Mouse (Mus musculus): Measurements from ENCODE around the gene Kcnn3.

Gene Kcnn3

DNA sequence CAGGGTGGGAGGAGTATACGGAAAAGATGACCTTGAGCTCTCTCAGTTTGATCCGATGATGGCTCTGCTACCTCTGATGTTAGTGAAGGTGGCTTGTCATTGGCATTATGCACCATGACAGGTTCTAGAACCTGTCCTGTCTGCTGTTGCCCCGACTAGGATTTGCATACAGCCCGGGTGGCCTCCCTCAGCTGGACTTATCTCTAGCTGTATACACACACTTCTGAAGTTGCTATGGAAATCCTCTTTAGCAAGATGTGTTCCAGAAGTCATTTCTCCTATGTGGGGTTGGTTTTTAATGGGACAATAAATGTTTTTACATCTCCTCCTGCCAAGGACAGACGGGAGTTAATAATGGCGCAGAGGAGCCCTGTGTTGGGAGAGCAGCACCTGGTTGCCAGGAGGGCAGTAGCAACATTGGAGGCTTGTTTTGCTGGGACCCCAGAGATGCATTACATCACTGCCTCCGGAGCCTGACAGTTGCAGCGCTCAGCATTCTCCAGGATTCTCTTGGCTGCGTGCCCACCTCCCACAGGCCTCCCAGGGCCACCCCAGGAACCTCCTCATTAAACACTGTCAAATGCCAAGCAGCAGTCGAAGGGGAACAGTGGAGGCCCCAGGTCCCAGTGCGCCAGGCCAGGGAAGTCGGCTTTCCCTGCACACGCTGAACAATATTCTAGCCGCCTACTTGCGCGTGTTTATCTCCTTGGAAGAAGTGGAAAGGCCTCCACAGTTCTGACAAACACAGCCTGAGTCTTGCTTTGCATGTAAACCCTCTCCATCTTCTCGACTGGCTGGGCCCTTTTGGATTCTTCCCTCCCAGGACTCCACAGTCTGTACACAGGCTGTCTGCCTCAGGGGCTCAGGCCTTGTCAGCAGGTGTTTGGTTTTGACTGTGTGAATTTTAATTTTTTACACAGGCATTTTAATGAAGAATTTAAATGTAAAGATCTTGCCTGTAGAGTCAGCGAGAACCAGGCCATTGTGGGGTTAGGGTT is 93.9 kb downstream of the Kcnn3 start:
- DNase-seq (ENCODE audit: low spot score in 2 of 2) = peak; percentile 78 to 82

DNA sequence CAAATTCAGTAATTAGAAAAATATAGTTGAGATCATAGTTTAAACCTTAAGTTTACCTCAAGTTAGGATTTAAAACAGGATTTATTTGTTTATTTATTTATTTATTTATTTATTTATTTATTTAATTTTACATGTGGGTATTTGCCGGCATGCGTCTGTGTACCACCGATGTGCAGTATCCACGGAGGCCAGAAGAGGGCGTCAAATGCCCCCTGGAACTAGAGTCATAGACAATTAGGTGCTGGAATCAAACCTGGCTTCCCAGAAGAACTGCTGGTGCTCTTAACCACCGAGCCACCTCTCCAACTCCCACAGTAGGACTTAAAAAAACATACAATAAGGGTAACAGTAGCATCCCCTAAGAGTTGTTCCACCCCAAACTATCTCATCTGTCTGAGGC is 96.9 kb downstream of the Kcnn3 start:
- DNase-seq (ENCODE audit: low spot score in 2 of 2) = no peak

DNA sequence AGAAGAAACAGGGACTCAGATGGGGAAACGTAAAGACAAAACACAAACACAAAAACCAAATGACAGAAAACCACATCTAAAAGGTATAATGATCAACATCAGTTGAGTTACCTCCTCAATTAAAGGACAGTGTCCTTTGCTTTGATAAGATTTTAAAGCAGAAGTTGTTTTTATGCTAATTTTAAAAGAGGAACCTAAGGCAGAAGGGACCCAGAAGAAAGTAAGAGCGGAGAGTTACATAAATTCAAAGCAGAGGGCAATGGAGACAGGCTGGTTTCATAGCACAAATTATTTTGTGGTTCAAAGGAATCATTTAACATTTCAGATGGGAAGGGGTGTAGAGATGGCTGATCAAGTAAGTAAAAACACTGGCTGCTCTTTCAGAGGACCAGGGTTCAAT is 97.4 kb downstream of the Kcnn3 start:
- no peak for DNase-seq (ENCODE audit: low spot score in 2 of 2)

DNA sequence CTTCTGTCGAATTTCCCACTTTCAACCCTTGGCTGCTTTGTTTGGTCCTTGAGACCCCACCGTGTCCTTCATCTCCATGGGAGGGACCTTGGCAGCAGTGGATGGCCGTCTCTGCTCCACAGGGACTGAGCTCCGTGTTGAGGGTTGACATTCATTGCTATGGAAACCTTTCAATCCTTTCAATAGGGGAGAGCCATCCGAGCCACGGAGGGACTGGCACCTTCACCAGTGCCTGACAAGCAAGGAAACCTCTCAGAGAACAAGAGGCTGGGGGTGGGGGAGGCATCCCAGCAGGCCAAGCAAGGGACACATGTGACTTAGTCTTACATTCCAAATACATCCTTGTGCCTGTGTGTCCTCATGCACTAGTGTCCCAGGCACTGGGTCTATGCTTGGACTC is 102.9 kb downstream of the Kcnn3 start:
- DNase-seq (ENCODE audit: low spot score in 2 of 2) = no peak

DNA sequence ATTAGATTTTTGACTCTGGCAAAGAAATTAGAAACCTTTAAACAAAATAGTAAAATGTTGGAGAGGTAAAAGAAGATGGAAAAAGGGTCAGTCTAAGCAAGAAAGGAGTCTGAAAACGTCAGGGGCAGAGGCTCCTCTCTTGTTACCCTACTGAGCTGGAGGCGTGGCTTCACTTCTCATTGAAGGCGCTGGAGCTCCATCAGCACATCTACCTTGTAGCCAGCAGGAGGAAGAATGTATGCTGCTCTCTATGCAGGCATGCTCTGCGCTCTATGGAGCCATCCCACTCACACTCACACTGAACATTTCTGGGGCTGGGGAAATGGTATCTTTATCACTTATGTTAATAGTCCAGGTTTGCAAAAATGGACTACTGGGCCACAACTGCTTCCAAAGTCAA is 103.6 kb downstream of the Kcnn3 start:
- DNase-seq (ENCODE audit: low spot score in 2 of 2) = no peak

DNA sequence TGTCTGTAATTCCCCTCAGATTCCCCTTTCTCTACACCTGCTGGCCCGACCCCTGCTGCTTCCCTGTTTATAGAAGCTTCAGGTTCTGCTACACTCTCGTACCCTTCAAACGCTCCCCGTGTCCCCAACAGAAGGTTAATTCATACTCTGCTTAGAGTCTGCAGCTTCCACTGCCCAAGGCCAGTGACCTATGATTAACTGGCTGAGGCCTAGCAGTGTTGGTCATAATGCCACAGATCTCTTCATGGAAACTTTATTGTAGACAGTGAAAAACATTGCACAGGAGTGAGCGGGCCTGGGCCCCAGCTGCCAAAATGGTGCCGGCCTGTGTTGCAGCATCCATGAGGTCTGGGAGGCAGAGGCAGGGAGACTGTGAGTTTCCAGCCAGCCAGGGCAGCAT is 104.0 kb downstream of the Kcnn3 start:
- DNase-seq (ENCODE audit: low spot score in 2 of 2) = no peak

DNA sequence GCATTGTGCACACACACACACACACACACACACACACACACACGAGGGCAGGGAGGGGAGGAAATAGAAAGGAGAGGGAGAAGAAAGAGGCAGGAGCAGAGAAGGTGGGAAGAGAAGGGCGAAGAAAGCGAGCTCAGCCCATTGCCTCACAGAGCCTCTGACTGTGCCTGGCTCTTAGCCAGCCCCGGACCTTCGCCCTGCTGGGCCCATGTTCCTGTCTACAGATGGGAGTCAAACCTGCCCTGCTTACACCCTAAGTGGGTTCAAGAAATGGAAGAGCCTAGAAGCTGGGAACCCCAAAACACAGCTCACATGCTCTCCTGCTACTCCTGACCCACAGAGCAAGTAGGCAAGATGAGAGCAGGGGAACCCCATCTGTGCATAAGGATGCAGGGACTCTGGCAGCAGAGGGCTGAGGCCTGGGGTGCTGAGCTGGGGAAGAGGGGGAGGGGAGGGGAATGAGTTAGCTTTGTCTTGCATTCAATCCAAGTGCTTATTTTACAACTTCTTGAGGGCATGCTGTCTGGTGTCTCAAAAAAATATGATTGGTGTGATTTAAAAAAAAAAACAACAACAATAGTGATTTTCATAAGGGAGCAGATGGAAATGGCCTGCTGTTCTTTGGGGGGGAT is 105.0 kb downstream of the Kcnn3 start:
- DNase-seq (ENCODE audit: low spot score in 2 of 2) = no peak

DNA sequence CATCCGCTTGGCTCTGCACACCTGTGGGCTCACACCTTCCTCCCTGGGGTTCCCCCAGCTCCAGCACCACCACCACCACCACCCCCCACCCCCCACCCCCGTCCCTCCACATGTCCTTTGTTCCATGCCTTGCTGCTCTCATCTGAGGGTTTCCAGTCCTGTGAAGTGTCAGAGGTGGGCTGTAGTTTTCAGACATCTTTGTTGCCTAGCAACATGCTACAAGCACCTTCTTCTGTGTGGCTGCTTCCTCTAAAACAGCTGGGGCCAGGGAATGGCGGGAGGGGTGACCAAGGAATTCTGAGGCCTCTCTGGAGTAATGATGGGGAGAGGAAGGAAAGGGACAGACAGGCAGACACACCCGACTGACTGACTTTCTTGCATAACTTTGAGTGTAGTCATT is 106.6 kb downstream of the Kcnn3 start:
- DNase-seq (ENCODE audit: low spot score in 2 of 2) = no peak

DNA sequence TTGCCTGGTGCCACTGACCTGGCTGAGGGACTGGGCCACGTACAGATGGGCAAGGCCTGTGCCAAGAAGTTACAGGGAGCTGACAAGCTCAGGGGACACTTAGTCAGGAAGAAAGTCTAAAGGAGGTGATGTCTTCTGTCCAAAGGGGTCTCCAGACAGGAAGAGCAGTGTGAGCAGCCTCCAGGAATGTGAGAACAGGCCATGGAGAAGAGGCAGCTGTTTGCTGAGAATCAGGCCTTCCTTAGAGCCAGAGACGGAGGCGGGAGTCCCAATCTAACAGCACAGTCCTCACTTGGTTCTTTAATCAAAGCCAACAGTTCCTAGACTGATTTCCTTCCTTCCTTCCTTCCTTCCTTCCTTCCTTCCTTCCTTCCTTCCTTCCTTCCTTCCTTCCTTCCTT is 109.8 kb downstream of the Kcnn3 start:
- DNase-seq (ENCODE audit: low spot score in 2 of 2) = no peak

DNA sequence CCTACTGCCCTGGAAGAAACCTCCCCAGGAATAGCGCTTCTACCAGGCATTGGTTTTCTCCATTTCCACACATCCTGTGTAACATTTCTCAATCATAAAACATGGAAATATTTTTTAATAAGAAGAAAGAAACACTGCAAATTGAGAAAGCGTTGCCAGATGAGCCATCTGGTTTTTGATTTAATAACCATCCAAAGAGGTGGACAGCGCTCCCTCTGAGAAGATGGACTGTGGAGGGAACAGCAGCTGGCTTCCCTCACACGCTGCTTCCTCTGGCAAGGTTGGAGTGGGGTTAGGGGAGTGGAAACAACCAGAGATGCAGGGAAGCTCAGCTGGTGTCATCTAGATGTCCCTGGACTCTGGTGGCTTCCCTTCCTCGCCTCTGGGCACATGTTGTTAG is 111.8 kb downstream of the Kcnn3 start:
- no peak for DNase-seq (ENCODE audit: low spot score in 2 of 2)

DNA sequence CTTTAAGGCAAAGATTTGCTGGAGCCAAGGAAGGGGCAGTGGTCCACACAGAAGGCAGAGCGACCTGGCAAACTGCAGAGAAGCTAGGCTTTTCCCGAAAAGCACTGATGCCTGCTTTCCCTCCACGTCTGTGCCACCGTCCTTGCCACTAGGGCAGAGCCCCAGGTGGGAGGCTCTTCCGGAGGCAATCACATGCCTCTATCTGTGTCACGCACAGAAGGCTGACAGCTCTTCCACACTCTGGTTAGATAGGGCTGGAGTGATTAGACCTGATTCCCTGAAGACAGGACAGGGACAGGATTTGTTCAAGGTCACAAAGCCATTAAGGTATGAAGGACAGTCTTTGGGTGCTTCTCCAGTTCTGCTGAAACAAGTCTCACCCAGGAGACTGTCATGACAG is 113.6 kb downstream of the Kcnn3 start:
- DNase-seq (ENCODE audit: low spot score in 2 of 2) = no peak

DNA sequence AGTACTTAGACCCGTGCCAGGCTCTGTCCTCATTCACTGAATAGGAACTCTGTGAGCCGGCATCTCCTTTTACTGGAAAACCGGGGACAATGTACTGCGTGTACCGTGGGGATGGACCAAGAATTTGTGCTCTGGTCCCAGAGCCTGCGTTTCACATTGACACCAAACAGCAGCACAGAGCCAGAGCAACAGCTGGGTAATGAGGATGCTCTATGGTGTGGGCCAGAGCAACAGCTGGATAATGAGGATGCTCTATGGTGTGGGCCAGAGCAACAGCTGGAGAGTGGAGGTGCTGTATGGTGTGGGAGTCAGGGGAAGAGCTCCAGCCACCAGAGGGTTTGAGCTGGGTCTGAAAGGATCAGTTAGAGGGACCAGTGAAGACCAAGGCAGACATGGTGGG is 114.0 kb downstream of the Kcnn3 start:
- DNase-seq (ENCODE audit: low spot score in 2 of 2) = no peak

DNA sequence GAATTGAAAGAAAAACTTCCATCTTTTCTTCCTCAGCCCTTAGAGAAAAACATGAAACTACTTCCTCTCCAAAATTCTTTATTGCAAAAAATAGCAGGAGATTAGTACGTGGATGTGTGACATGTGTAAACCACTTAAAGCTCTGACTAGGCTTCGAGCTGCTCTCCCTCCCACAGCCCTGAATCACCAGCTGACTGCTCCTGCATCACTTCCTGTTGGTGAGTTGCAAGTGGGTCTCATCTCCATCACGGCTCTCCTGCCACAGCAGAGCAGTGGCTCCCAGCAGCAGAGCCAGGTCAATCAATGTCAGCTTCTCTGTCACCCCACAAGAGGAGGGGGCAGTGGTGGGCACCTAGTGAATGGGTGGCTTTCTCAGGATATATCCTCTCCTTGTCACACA is 120.8 kb downstream of the Kcnn3 start:
- DNase-seq (ENCODE audit: low spot score in 2 of 2) = peak; percentile 60 to 64

DNA sequence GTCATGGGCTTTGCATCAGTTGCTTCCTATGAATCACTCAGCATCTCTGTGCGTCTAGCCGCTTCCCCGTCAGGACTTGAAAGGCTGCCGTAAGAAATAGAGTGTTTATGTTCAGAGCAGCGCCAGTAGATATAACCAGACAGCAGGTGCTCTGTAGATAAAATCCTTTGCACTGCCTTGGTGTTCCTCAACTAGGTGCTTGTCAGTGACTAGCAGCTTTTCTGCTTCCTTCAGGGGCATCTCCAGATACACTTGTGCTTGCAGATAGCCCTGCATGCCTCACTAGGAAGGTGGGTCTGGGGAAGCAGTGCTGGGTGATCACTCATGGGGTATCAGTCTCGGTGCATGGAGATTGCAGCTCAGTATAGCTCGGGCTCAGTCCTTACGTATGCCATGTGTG is 123.4 kb downstream of the Kcnn3 start:
- DNase-seq (ENCODE audit: low spot score in 2 of 2) = no peak

DNA sequence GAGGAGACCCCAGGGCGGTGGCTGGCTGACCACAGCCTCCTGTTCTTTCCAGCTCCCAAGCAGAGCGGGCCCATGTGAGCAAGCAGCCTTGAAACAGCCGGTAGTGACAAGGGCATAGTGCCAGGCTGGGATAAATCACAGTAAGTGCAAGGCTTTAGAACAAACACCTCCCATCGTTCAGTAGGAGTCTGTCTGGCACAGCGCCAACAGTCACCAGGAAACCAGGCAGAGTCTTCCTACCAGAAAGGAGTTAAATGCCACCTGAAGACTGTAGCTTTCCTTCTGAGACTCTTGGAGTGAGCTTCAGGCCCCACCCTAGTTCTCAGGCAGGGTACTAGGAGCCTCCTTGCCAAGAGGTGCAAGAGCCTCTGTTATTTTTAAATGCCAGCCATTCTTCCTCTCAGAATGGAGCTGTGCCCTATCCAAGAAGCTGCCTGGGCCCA is 126.9 kb downstream of the Kcnn3 start:
- DNase-seq (ENCODE audit: low spot score in 2 of 2) = peak; percentile 93

DNA sequence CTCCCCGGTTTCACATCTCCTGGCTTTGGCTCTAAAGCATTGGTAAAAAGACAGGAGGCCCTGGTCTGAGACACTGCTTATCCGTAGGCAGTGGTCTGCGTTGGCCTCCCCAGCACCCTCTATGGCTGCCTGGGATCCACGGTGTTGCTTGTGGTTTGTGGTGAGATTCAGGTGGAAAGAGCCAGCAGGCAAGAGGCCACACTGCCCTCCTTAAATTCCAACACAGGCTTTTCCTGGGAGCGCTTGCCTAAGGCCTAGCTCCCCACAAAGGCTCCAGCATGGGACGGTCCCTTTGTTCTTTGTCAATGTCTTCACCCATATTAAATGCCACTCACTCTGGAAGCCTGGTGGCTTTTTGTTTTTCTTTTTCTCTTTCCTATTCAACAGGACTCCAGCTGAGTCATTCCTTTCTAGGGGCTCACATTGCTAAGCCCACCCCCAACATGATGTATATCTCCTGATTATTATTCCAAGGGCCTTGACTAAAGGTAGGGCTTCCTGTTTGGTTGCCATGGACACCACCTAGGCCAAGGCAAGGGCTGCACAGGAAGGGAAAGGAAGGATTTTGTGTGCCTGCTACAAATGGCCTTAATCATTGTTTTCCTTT is 127.4 kb downstream of the Kcnn3 start:
- peak in 1 of 2 experiments; percentile 26 for DNase-seq (ENCODE audit: low spot score in 2 of 2)

DNA sequence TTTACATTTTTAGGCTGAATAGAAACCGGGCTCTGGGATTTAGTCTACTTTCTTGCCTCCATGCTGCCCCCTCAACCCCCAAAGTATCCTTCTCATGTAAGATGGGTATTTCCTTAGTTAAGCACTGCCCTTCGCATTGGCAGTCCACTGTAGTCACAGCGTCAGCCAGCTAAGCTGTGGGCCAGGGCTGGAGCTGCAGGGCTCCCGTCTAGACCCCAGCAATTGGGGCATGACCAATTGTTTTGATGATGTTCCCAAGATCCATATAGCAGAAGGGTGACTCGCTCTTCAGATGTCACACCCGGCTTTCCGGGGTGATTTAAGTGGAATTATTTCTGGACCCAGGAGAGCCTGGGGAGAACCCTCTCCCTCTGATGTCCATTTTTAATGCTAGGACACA is 129.9 kb downstream of the Kcnn3 start:
- no peak for DNase-seq (ENCODE audit: low spot score in 2 of 2)

DNA sequence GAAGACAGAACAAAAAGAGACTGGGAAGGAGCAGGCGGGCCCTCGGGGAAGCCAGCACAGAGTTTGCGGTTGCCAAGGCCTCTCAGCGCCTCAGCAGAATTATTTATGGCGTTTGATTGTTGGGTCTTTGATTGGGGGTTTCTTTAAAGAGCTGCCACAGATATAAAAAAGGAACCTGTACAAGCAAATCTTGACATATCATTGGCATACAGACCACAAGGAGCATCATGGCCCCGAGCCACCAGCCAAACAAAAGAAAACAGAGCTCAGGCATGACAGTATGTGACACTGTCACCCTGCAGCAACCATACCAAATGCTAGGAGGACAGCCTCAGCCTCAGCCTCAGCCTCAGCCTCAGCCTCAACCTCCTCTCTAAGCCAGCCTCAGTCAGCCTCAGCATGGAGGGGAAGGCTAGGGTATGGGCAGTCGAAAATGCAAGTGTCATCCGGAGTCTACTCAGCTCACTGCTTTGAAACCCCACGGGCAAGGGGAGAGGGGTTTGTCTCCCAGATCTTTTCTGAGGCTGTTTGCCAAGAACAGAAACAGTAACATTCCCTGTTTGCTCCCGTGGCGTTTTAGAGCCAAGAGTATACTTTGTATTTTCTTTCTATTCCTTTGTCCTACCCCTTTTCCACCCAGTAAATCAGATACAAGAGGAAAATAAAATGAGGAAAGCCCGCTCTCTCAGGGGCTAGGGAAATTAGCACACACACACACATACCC is 133.4 kb downstream of the Kcnn3 start:
- no peak for DNase-seq (ENCODE audit: low spot score in 2 of 2)

DNA sequence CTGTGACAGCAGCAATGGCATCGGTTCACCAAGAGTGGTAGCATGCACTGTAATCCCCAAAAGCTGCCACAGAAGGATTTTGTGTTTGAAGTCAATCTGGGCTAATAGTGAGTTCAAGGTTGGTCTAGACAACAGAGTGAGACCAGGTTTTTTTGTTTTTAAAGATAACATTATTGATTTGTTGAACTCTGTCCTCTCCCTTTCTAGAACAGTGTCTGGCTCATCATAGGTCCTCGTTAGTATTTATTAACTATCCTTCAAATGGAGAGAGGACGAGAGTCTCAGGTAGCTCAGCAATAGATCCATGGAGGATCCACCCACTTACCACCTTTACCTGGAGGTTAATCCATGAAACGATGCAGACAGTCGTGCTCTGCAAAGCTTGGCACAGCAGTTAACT is 137.1 kb downstream of the Kcnn3 start:
- DNase-seq (ENCODE audit: low spot score in 2 of 2) = no peak

DNA sequence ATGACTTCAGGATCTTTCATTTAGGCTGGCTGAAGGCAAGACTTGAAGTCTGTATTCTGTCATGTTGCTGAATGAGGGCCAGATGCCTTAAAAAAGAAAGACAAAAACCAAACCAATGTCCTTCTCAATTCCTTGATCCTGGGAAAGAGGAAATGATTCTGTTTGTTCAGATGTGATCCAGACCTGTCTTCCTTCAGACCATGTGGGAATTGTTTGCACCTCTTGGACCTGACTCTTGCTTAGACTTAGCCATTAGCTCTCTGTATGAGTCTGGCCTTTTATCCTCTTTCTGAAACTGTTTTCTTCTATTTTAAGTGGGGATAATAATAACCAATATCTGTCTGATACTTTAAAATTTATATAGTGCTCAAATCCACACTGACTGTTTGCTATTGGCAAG is 138.5 kb downstream of the Kcnn3 start:
- no peak for DNase-seq (ENCODE audit: low spot score in 2 of 2)

DNA sequence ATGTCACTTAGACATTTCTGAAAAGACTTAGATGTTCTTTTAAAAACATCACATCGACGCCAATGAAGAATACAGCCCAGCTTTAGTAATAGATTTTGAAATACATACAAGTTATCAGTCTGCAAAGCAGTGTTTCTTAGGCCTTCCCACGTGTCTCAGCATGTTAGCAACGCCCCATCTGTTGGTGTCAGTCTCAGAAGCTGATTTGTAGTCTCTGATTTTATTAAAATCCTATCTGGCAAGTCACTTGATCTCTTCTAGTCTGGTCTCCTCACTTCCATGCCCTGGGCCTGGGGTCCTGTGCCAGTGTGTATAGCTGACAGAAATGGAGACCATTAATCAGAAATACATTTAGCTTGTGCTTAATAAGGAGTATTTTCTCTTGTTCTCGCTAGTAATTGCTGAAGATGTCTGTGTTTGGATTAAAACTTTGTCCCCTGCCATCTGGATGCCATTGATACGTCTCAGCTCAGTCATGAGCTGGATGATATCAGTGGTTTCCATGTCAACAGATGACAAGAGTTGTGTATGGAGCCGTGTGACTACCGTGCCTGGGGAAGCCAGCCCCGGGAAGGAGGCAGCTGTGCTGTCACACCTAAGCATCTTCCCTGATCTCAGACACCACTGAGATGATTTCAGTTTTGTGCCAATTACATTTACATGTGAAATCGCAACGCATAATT is 140.1 kb downstream of the Kcnn3 start:
- peak in 1 of 2 experiments; percentile 38 for DNase-seq (ENCODE audit: low spot score in 2 of 2)
